Mouse (Mus musculus) ovary, postnatal 10 days (tissue): ENCODE data around the gene Golt1a.

Experiments used
- DNase-seq: peaks from one replicate; pipeline ENCODE4 v3.0.0; 2022; ENCODE audit warnings: low spot score

Golt1a gene

DNA sequence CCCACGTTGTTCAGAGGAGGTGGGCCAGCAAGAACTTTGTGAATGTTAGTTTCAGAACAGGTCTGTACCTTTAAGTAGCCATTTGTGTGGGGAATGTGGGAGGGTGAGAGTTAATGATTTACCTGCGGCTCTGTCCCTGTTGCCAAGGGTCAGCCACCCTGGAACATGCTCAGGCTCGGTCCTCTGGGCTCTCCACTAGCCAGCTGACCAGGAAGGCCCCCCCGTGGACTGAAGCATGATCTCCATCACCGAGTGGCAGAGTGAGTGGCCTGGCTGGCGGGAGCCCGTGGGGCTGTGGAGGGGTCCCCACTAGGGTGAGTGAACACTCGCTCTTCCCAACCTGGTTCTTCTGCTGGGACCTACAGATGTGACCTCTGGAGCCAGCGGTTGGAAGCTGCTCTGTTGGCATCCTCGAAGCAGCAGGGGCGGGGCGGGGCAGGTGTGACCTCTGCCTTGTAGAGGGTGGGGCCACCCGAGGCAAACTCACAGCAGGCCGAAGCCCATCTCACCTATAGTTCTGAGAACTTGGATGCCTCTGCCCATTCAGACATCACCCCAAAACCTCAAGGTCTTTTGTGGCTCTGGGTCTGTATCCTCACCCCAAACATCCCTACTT lies at the start of gene Golt1a:
TSS of gene Golt1a (plus strand) at position 149 of the 616 bp plus-strand sequence.
- no peak for DNase-seq

DNA sequence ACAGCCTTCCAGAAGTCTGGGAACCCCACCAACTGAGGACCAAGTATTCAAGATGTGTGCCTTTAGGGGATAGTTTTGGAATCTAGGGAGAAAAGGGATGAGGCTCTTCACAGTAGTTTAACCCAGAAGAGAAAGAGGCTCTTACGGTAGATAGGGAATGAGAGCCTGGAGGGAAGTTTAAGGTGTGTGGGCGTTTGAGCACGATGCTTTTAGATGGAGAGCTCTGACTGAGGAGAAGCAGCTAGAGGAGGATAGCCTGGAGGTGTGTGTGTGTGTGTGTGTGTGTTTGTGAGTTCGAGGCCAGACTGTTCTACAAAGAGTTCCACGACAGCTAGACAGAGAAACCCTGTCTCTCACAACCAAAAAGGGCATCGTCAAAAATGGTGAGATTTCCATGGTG lies 47.0 kb upstream of the Golt1a start:
- no peak for DNase-seq

DNA sequence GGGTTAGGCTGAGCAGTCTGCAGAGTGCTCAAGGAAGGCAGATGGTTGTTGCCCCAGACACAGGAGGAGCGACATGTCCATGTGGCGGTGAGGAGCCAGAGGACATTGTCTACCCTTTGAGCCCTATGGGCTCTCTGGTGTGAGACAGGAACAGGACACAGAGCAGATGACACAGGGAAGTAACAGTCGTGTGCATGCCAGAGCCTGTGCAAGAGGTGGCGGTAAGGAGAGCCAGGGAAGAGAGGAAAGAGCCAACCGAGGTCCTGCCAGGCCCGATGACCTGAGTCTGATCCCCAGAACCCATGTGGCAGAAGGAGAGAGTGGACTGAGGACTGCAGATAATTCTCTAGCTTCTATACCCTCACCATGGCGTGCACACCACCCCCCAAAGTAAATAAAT lies 46.5 kb upstream of the Golt1a start:
- DNase-seq, result no peak

DNA sequence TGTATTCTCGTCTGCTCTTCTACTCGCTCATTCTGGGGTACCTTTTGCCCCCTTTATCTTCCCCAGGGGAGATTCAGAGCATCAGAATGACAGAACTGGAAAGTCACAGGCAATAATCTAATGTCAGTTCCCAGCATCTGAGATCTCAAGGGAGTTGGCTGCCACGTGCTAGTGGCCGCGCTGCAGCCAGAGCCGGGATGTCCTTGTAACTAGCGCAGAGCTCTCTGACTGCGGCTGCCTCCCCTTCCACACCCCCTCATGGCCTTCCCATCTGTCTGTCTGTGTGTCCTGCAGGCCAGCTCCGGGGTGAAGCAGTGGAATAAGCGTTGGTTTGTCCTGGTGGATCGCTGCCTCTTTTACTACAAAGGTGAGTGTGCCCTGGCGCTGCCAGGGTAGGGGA lies 45.2 kb upstream of the Golt1a start:
- DNase-seq, result no peak

DNA sequence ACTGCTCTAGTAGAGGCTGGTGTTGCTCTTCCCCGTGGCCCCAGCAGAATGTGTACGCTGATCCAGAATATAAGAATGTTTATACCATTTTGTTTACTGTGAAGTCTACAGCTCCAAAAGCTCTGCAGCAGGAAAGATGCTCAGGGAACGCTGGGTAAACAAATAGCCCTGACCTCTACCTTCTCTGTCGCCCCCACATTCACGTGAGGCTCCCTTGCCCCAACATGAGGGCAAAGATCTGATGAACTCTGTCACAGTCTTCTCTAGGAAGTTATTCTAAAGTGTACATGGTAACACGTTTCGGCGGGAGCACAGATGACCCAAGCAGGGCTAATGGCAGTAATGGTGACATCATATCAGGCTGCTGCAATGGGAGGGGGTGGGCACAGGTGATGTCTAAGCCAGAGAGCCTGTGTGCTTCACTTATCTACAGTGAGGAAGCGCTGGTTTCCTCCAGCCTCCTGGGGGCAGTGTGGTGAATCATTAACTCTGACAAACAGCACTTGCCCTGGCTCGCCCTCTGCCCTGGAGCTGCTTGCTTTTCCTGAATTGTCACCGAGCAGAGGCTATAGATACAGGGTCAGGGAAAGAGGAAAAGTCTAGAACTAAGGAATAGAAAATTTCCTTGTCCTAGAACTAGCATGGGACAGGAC lies 44.4 kb upstream of the Golt1a start:
- DNase-seq, result no peak

DNA sequence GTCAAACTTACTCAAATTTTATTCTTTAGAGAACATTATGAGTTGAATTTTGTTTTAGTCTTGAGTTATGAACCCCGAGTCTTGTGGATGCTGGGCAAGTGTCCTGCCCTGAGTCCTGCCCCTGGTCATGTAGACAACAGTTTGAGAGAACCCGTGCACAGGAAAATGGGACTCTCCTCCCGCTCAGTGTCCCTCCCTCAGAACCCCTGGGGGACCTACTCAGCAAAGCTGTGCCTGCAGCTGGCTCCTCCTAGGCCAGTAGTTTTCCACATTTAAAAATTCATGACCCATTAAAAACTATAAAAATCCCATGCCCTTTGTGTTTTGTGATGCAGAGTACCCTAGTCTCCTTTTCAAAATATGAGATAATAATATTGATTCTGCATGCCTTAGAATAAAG lies 42.5 kb upstream of the Golt1a start:
- DNase-seq, result no peak

DNA sequence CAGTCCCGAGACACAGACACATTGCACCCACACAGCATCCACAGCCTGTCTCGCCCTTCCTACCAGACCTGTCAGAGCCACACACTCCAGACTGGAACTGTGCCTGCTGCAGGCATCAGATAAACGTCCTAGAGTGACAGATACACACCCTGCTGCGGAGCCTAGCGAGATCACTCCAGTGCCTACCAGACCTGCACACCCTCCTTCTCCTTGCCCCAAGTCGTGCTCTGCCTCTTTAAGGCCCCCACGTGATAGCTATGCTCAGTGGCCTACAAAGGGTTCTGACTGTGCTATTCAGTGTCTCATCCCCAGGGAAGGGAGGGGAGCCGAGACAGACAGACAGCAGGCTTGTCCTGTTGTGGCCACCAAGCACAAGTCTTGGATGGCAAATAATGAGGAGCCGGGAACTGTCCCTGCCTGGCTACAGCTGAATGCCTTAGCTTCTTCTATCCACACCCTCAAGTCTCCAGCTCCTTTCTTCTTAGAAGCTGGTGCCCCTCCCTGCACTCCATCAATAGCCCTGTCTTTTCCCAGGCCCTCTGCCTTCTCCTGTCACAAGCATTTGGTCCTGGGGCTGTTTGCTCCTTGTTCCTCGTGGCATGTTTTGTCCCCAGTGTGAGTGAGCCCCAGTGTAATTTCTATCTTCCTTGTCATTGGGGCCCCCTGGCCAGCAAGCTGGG lies 41.6 kb upstream of the Golt1a start:
- no peak for DNase-seq

DNA sequence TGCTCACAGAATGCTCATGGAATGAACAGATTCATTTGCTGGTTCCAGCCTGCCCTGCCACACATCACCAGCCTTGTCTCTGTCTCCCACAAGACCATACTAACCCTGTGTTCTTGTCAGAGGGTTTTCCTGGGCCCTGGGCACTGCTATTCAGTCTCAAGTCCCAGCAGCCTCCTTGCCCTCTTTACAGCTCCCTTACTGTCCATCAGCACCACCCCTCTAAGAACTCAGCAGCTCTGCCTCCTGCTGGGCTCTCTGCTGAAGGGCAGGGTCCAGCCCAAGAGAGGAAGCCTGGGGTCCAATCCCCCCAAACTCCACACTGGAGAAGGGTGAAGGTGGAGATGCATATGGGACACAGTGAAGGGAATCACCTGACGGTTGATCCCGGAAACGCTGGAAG lies 41.1 kb upstream of the Golt1a start:
- DNase-seq, result no peak

DNA sequence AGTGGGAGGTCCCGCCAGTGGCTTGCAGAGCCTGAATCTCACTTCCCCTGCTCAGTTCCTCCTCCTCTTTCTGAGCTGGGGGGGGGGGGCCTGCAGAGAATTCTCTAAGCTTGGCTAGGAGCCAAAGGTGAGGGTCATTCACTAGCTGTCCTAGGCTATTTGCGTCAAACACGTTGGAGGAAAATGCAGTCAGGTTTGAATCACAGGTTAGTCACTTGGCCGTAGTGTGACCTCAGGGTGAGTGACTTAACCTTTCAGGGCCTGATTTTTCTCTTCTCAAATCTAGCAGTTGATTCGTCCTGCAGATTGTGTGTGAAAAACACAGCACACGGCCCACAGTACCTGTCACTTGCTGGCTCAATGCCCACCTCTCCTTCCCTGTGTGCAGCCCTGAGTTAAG lies 39.3 kb upstream of the Golt1a start:
- no peak for DNase-seq

DNA sequence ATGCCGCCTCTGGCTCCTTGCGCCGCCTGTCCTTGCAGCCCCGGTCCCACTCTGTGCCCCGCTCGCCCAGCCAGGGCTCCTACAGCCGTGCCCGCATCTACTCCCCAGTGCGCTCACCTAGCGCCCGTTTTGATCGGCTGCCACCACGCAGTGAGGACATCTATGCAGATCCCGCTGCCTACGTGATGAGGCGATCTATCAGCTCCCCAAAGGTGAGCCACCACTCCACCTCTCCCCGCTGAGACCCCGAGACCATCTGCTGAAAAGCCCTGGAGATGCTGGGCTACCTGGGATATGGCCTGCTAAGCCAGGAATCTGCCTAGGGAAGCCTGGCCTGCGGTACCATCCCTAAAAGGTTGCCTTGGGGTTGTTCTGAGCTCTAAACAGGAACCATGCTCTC lies 35.4 kb upstream of the Golt1a start:
- DNase-seq, result no peak

DNA sequence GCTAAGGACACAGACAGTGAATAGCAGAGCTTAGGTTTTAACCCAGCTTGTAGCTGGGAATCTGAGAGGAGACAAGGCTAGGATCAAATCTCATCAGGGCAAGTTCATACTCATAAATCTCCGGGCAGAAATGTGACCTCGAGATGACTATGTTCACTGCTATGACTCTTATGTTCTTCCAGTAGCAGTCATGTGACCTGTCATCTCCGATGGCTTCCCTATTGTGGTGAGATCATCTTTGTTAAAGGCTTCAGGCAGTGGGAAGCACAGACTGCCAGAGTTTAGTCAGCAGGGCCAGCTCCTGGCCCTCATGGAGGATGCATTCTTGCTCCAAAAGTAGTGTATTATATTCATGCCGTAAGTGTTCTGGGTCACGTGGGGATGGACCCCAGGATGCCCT lies 32.6 kb upstream of the Golt1a start:
- no peak for DNase-seq

DNA sequence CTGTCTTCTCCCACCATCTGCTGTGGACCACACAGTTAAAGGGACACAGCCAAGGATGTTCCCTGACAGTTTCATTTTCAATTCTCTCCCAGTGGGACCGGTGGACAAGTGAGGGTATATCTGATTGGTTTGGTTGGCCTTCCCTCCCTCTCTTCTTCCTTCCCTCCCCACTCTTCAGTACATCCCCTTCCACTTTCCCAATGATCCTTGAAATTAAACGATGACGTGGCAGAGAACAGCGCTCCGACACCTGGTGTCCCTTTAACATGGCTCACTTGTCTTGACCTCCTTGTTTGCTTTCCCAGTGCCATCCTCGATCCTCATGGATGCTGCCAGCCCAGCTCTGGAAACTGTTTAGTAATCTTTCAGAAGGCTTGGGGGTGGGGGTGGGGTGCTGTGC lies 31.1 kb upstream of the Golt1a start:
- no peak for DNase-seq

DNA sequence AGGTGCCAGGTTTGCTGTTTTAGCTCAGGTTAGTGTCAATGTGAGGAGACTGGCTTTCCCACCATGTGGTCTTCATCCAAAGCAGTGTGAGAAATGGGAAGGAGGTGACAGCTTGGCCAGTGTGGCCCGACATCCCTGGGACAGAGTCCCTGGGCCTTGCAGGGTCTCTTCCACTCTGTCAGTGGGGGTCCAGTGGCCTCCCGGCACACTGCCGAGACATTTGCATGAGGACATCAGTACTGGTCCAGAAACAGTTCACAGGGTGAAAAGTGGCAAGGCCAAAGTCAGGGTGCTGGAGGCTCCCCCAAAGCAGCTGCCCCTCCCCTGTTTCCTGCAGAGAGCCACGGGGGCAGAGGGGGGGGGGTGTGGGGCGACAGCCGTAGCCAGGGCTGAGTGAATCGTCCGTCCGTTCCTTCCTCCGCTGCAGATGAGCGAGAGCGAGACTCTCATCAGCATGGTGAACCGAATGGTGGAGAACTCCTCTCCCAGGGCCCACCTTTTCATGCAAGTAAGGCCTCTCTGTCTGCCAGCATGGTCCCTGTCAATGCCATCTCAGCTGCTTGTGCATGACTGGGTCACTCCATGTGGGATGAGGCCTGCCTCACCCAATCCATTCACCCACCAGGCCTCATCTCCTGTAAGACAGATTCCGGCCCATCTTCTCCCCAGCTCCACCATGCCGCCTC lies 30.5 kb upstream of the Golt1a start:
- DNase-seq, result no peak

DNA sequence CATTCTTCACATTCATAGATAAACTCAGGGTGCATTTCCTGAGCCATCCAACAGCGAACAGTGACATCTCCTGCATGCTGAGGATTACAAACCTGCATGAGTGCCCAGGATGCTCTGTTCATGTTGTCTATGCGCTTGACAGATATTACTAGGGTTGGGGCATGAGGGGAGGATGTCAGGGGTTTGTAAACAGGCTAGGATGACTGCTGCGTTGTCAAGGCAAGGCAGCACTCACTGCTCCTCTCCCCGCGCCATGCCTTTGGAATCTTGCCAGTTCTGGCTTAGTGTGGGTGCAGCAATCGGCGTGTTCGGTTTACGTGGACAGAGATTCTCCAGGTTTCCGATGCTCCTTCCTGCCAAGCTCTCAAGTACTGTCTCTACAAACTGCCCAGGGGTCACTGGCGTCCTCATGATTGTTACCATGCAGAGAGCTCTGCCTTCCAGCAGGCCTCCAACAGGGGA lies 29.9 kb upstream of the Golt1a start:
- no peak for DNase-seq

DNA sequence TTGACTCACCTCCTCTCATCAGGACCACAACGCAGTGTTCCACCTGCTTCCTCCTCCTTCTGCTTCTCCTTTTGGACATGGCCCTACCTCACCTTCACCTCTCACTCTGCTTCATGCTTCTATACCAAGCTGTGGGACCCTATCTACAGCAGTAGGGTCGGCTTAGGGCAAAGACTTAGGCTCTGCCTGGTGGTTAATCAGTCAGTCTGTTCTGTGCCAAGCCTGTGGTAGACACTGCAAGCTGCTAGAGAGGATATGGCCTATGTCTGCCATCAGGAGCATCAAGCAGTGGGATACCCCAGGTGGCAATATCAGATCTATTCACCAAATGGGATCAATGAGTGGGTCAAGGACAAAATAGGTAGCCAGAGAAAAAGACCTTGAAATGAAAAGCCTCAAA lies 29.1 kb upstream of the Golt1a start:
- no peak for DNase-seq

DNA sequence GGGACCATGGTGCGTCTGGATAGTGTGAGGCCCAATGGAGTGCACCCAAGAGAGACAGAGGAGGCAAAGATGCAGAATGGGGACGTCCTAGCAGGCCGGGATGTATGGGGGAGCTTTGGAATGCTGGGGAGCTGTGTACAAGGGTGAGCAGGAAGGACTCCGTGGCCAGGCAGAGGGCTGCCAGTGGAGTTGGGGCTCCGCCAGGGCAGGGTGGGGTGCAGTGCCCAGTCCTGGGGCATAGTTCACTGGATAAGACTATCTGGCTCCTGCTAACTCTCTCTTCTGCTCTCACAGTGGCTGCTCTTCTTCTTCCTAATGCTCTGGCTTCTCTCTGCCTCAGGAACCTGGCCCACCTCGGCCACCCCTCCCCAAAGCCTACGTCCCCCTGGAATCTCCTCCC lies 23.7 kb upstream of the Golt1a start:
- no peak for DNase-seq

DNA sequence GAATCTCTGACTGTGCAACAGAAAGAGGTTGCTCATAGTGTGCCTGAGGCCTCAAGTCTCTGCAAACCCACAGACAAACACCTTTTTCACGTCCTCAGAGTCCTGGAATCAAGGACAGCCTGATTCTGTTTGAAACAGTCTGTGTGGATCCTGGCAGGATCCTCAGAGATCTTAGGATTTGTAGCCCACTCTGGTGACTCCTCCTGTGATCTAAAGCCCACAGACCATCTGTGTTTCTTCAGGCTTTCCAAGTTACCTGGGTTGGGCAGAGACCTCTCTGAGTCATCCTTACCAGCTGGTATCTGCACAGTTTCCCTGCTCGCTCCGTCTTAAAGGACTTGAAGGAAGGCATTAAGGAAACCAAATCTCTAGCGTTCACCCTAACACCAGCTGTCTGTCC lies 22.5 kb upstream of the Golt1a start:
- DNase-seq, result no peak

DNA sequence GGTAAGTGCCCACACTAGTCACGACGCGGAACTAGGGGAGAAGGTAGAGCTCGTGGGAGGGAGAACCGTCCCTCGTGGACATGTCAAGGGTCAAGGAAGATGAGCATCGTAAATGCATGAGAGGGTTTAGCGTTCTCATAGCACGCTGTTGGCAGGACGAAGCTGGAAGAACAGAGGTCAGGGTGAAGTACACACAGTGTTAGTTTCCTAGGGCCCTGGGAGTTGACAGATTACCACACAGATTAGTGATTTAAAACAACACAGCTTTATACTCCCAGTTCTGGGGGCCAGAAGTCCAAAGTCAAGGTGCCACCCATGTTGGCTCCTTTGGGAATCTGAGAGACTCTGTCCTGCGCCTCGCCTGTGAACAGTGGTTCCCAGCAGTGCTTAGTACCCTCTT lies 21.7 kb upstream of the Golt1a start:
- DNase-seq, result no peak

DNA sequence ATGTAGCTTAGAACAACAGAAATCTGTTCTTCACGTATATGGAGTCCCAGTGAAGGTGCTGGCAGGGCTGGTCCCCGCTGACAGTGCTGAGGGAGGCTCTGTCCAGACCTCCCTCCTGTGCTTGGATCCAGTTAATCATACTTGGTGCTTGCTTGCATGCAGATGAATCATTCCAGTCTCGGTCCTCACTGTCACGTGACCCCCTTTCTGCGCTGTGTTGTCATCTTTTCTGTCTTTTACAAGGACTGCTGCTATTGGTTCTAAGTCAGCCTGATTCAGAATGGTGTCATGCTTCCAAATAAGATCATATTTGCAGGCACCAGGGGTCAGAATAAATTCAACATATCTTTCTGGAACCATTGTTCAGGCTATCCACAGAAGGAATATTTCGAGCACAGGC lies 17.7 kb upstream of the Golt1a start:
- DNase-seq, result no peak

DNA sequence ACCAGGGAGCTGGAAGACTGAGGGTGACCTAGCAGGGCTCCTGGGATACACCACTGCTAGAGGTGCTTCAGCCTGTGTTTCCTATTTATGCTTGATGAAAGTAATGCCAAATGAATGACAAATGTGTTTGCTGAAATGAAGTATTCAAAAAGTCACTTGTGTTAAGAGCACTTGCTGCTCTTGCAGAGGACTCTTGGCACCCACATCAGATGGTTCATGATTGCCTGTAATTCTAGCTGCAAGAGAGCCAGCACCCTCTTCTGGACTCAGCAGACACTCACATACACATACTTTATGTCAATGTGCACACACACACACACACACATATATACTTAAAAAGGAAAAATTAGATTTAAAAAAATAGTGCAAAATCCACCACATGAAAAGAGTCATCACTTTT lies 17.0 kb upstream of the Golt1a start:
- no peak for DNase-seq

DNA sequence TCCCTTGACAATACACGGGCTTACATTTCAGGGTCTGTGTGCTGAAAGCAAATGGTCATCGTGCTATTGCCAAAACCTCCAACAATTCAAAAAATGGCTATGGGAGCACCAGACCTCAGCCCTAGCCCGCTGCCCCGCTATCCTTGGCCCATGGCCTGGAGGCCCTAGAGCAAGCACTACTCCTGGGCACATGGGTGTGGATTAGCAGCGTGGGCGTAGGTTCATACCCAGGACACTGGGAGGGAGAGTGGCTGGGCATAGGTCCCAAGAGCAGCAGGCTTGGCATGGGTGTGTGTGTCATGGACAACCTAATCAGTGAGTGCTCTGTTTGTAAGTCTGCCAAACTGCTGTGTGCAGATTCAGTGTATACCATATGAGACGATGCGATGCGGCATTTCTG lies 13.2 kb upstream of the Golt1a start:
- no peak for DNase-seq

DNA sequence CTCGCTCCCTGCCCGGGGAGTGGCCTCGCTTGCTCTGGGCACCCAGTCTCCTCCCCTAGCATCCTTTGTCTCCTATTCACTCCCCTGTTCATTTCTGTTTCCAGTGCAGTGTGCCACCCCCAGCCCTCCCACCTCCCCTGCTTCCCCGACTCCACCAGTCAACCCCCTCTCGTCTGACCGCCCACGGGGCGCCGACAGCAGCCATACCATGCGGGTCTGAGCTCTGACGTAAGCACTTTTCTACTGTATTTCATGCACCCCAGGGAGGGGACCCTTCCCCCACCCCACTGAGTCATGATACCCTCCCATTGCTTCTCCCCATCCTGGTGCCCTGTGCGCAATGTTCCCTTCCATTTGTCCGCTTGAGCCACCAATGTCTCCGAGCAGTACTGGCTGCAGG lies 10.8 kb upstream of the Golt1a start:
- DNase-seq, result no peak

DNA sequence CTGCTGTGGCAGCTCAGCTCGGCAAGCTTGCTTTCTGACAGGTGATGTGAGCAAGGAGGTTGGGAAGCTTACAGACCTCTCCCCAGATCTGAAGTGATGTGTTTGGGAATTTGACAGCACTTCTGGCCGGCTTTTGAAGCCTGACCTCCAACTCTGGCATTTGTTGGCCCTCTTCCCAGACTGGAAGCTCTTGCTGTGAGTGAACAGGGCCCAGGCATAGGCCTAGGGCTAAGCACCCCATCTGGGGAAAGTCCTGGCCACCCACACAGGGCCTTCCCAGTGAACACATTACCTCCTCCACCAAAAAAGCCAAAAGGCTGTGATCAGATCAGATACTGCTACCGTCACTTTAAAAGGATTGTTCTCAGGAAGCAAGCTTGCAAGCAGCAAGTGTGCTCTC lies 7.1 kb upstream of the Golt1a start:
- no peak for DNase-seq
